Mouse (Mus musculus) CH12.LX (cell line): ENCODE data around the gene Nfic.

ENCODE experiments used
- CHD2 ChIP-seq: IDR thresholded peaks from 2 replicates; pipeline ENCODE4 v1.6.1; 2011; ENCODE audit warnings: low read length, improper control_type of control experiment
- CTCF ChIP-seq, 2 experiments: IDR thresholded peaks in 1 of 2; conservative IDR thresholded peaks in 1 of 2; 2 replicates each; pipeline ENCODE4 v1.5.1; 2011 to 2012; ENCODE audit warnings: low read depth in 2 of 2, low read length in 2 of 2, improper control_type of control experiment in 1 of 2, inconsistent platforms in 1 of 2, mild to moderate bottlenecking in 1 of 2, moderate library complexity in 1 of 2
- E2F4 ChIP-seq: IDR thresholded peaks from 2 replicates; pipeline ENCODE4 v1.6.1; 2011; ENCODE audit warnings: low read depth, low read length, improper control_type of control experiment; ENCODE audit not compliant: insufficient replicate concordance
- EP300 ChIP-seq: IDR thresholded peaks from 2 replicates; pipeline ENCODE4 v1.6.1; 2011; ENCODE audit warnings: low read length, improper control_type of control experiment
- GABPA ChIP-seq: IDR thresholded peaks from 2 replicates; pipeline ENCODE4 v1.6.1; 2012; ENCODE audit warnings: low read depth, low read length, improper control_type of control experiment, inconsistent platforms; ENCODE audit not compliant: insufficient replicate concordance
- MAFK ChIP-seq: IDR thresholded peaks from 2 replicates; pipeline ENCODE4 v1.6.1; 2011; ENCODE audit warnings: low read length, improper control_type of control experiment; ENCODE audit not compliant: insufficient replicate concordance
- MAX ChIP-seq: IDR thresholded peaks from 2 replicates; pipeline ENCODE4 v1.6.1; 2011; ENCODE audit warnings: low read length, improper control_type of control experiment
- NRF1 ChIP-seq: IDR thresholded peaks from 2 replicates; pipeline ENCODE4 v1.6.1; 2014; ENCODE audit warnings: low read depth, mild to moderate bottlenecking, inconsistent platforms, low read length, improper control_type of control experiment, moderate library complexity
- POLR2A ChIP-seq: IDR thresholded peaks from 2 replicates; pipeline ENCODE4 v1.6.1; 2011; ENCODE audit warnings: low read depth, mild to moderate bottlenecking, improper control_type of control experiment, low read length
- RAD21 ChIP-seq: IDR thresholded peaks from 2 replicates; pipeline ENCODE4 v1.6.1; 2011; ENCODE audit warnings: low read depth, mild to moderate bottlenecking, low read length, improper control_type of control experiment, moderate library complexity
- TBP ChIP-seq: conservative IDR thresholded peaks from 2 replicates; pipeline ENCODE4 v1.6.1; 2011; ENCODE audit warnings: low read depth, low read length, improper control_type of control experiment
- TCF12 ChIP-seq: IDR thresholded peaks from 2 replicates; pipeline ENCODE4 v1.6.1; 2014; ENCODE audit warnings: low read depth, mild to moderate bottlenecking, inconsistent platforms, low read length, improper control_type of control experiment
- UBTF ChIP-seq: IDR thresholded peaks from 2 replicates; pipeline ENCODE4 v1.6.1; 2012; ENCODE audit warnings: low read depth, mild to moderate bottlenecking, inconsistent platforms, low read length, improper control_type of control experiment, moderate library complexity
- ZKSCAN1 ChIP-seq: IDR thresholded peaks from 2 replicates; pipeline ENCODE4 v1.6.1; 2012; ENCODE audit warnings: low read depth, inconsistent platforms, low read length, improper control_type of control experiment, borderline replicate concordance

DNA sequence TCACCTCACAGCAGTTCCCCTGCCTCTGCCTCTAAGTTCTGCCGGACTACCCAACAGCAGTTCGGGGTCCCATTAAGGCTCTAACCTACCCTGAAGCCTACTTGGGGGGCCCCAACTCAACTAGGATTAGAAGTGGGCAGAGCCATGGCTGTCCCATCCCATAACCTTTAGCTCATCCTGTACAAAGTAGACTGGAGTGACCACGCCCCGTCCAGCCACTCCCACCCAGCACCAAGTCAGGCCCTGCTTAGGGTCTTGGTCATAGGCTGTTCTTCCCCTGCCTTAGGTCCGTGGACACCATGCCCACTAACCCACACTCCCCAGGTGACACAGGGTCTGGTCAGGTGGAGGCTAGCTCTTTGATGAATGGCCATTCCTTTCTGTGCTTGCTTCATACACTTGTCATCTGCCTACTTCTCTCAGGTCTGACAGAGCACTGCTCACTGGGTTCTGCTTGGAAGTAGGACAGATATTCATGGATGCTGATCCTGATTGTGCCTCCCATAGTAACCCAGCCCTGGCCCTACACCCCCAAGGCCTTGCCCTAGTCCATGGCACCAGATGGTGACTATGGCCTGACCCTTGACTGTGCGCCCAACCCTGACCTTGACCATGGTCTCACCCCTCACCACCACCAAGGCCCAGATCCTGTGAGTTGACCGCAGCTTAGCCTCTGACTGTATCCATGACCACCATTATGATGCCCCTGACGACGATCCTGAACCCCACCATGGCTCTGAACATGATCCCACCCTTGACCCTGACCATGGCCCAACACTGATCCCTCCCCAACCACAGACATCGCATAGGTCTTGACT lies 36.1 kb downstream of the Nfic start:
- TF ChIP-seq CHD2 (no peak), CTCF (conservative IDR thresholded peaks at IDR 0.05 in 1 of 2, IDR thresholded peaks at IDR 0.05 in 1 of 2; ENCODE audit: low read depth in 2 of 2, low read length in 2 of 2) (no peak), POLR2A (no peak), TBP (no peak), TCF12 (no peak), EP300 (no peak), NRF1 (no peak), MAX (no peak), E2F4 (no peak), RAD21 (no peak), ZKSCAN1 (no peak), MAFK (no peak), GABPA (no peak), UBTF (no peak)
